Mouse (Mus musculus): ENCODE results near the gene Wdr41.

DNA sequence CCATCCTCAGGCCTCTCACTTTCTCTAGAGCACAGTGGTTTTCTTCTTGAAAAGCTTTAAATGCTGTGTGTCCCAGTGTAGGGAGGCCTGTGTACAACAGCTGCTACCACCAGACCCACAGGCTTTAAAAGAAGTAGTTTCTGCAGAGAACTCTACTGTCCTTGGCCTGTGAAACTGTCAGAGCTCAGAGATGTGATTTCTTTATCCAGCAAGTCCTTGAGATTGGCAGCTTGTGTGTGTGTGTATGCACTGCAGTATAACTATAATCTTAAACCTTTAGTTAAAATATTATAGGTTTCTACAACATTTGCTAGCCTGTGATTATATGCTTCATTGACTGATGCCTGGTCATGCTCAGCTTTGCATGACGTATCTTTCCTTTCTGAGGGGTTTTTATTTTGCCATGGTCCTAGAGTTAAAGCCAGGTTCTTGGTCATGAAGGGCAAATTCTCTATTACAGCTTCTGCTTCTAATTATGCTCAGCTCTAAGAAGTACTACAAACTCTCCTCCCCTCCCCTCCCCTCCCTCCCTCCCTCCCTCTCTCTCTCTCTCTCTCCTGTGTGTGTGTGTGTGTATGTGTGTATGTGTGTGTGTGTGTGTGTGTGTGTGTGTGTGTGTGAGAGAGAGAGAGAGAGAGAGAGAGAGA is 79.7 kb downstream of the Wdr41 start:
- TF ChIP-seq CTCF (conservative IDR thresholded peaks at IDR 0.05 in 1 of 2, IDR thresholded peaks at IDR 0.05 in 1 of 2; ENCODE audit: low read depth in 2 of 2, low read length in 2 of 2), result no peak
- TF ChIP-seq MEF2A (IDR thresholded peaks at IDR 0.05; ENCODE audit: borderline replicate concordance, low read depth, low read length), result no peak
- TF ChIP-seq MAZ (IDR thresholded peaks at IDR 0.05; ENCODE audit: low read depth, low read length), result no peak
- TF ChIP-seq NELFE (IDR thresholded peaks at IDR 0.05; ENCODE audit: low read depth, low read length), result no peak
- TF ChIP-seq POLR2A (IDR thresholded peaks at IDR 0.05; ENCODE audit: low read depth, low read length), result no peak
- no peak for TF ChIP-seq ZKSCAN1 (IDR thresholded peaks at IDR 0.05; ENCODE audit: borderline replicate concordance, low read depth, low read length)
- no peak for TF ChIP-seq ZC3H11A (IDR thresholded peaks at IDR 0.05; ENCODE audit: low read depth, low read length)
- TF ChIP-seq MXI1 (IDR thresholded peaks at IDR 0.05; ENCODE audit: low read depth, low read length), result no peak
- TF ChIP-seq USF1 (IDR thresholded peaks at IDR 0.05; ENCODE audit: low read depth, low read length), result no peak
- TF ChIP-seq ZNF384 (IDR thresholded peaks at IDR 0.05; ENCODE audit: low read depth, low read length), result no peak

Data from CH12.LX (cell line).